Comparison of ENCODE assay signal across 13 mouse cellular contexts in the genomic region with DNA sequence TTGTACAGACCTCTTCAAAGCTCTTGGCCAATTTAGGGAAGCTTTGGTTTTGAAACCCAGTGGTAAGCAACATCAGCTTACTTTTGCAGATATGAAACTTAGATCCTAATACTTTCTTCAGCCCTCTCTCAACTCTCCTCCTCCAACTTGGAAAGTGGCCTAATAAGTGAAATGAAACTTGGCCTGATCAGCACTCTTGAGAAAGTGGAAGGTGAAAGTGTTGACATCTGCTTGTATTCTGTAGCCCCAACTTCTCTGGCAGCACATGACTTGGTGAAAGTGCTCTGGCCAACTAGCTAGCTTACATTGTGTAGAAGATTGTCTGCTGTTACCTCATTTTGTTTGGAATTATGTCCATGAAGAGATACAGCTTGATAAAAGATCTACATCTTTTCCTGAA.
A peak's percentile ranks its signal among the peaks of the same experiment; 100 is the strongest.
DNase-seq lines count a peak whose midpoint lies in the region; ATAC-seq and TF ChIP-seq lines count a peak whose summit lies in the region.
"Had no signal": no experiment of that assay in that cellular context is flagged by ENCODE, and none has a peak within 500 bp of the region (broad histone marks: within the 10 kb centered on the region; RNA-seq: fewer than 3 reads in every experiment).

No protein-coding gene starts in this region.

- TF ChIP-seq POLR2A in lung, adult 2 months (IDR thresholded peaks at IDR 0.05; ENCODE audit: borderline replicate concordance, extremely low read depth, low read depth, low read length), result no peak

- no peak overlapping the region for H3K4me3 ChIP-seq in heart, embryonic 11.5 days (ENCODE audit: low read depth, low read length)
- no peak overlapping the region for H3K4me3 ChIP-seq in lung, adult 2 months (replicated peaks; ENCODE audit: extremely low read depth, low read depth, low read length)
- H3K4me3 ChIP-seq in lung, embryonic 16.5 days (ENCODE audit: low read length), result no peak overlapping the region
- no peak overlapping the region for H3K4me3 ChIP-seq in stomach, embryonic 16.5 days (replicated peaks; ENCODE audit: low read length)
- H3K4me3 ChIP-seq: heart, embryonic 15.5 days; neural tube, embryonic 13.5 days had no signal

- no peak for TF ChIP-seq CTCF in lung, adult 2 months (IDR thresholded peaks at IDR 0.05; ENCODE audit: insufficient read depth, low read length)

- H3K4me2 ChIP-seq in heart, embryonic 11.5 days, result no peak overlapping the region
- H3K4me2 ChIP-seq in lung, embryonic 16.5 days (ENCODE audit: low read depth, low read length), result no peak overlapping the region
- H3K4me2 ChIP-seq in stomach, embryonic 16.5 days (ENCODE audit: low read depth, low read length), result no peak overlapping the region
- H3K4me2 ChIP-seq: heart, embryonic 15.5 days; midbrain, embryonic 11.5 days; neural tube, embryonic 13.5 days had no signal

- H3K27me3 ChIP-seq in heart, embryonic 11.5 days (ENCODE audit: control insufficient read depth, insufficient read depth, low read length), result no peaks in the 10 kb centered on the region
- H3K27me3 ChIP-seq in lung, embryonic 16.5 days (ENCODE audit: control insufficient read depth, insufficient read depth, low read depth, low read length), result no peaks in the 10 kb centered on the region
- H3K27me3 ChIP-seq in stomach, embryonic 16.5 days (ENCODE audit: control insufficient read depth, insufficient read depth, low read length), result no peaks in the 10 kb centered on the region
- H3K27me3 ChIP-seq: heart, embryonic 15.5 days; neural tube, embryonic 13.5 days had no signal

- H3K4me1 ChIP-seq in heart, embryonic 11.5 days (ENCODE audit: control insufficient read depth, insufficient read depth, low read length), result no peaks in the 10 kb centered on the region
- H3K4me1 ChIP-seq in lung, adult 2 months (ENCODE audit: control insufficient read depth, insufficient read depth, low read length), result peaks cover 5% of the 10 kb centered on the region
- H3K4me1 ChIP-seq in lung, embryonic 16.5 days (replicated peaks; ENCODE audit: control insufficient read depth, insufficient read depth, low read length), result peaks cover 13% of the 10 kb centered on the region
- peaks cover 8% of the 10 kb centered on the region for H3K4me1 ChIP-seq in stomach, embryonic 16.5 days (ENCODE audit: control insufficient read depth, insufficient read depth, low read length)
- H3K4me1 ChIP-seq: neural tube, embryonic 13.5 days had no signal

- peak; percentile 29 to 79 for DNase-seq in heart, adult 18-20 months
- peak; percentile 33 to 64 for DNase-seq in lung, adult 18-20 months
- DNase-seq in lung, adult 2 months, result no peak
- DNase-seq in frontal cortex, postnatal 25 days (ENCODE audit: low spot score in 2 of 2), result no peak
- no peak for DNase-seq in left cerebral cortex, adult 18-20 months (ENCODE audit: low spot score in 2 of 2)
- DNase-seq: cerebellum, postnatal 25 days; kidney, adult 11 months had no signal

- H3K36me3 ChIP-seq in heart, embryonic 11.5 days (ENCODE audit: control insufficient read depth, insufficient read depth, low read length), result no peaks in the 10 kb centered on the region
- H3K36me3 ChIP-seq in lung, embryonic 16.5 days (ENCODE audit: control insufficient read depth, insufficient read depth, low read length), result no peaks in the 10 kb centered on the region
- H3K36me3 ChIP-seq in stomach, embryonic 16.5 days (ENCODE audit: control insufficient read depth, insufficient read depth, low read length), result no peaks in the 10 kb centered on the region
- H3K36me3 ChIP-seq: heart, embryonic 15.5 days; neural tube, embryonic 13.5 days had no signal

- no peak for ATAC-seq in heart, embryonic 11.5 days (replicated peaks; ENCODE audit: insufficient number of reproducible peaks, low FRiP score, low TSS enrichment)
- peak; percentile 96 for ATAC-seq in lung, embryonic 16.5 days (ENCODE audit: low read depth)
- peak; percentile 71 for ATAC-seq in stomach, embryonic 16.5 days (ENCODE audit: insufficient read depth, low FRiP score)

- no peak overlapping the region for H3K27ac ChIP-seq in heart, embryonic 11.5 days (ENCODE audit: low read depth, low read length)
- H3K27ac ChIP-seq in lung, embryonic 16.5 days (ENCODE audit: low read length), result peak overlapping the region; percentile 70; the same call in 1 of the 2 replicates
- no peak overlapping the region for H3K27ac ChIP-seq in stomach, embryonic 16.5 days (ENCODE audit: low read length)
- H3K27ac ChIP-seq: heart, embryonic 15.5 days; neural tube, embryonic 13.5 days had no signal

- no peak overlapping the region for H3K9ac ChIP-seq in heart, embryonic 11.5 days (ENCODE audit: low read depth, low read length)
- H3K9ac ChIP-seq in lung, embryonic 16.5 days (ENCODE audit: low read length), result no peak overlapping the region
- no peak overlapping the region for H3K9ac ChIP-seq in stomach, embryonic 16.5 days (ENCODE audit: low read length)
- H3K9ac ChIP-seq: heart, embryonic 15.5 days; neural tube, embryonic 13.5 days had no signal

- H3K9me3 ChIP-seq in heart, embryonic 11.5 days (replicated peaks; ENCODE audit: control insufficient read depth, low read length), result no peaks in the 10 kb centered on the region
- no peaks in the 10 kb centered on the region for H3K9me3 ChIP-seq in lung, embryonic 16.5 days (ENCODE audit: control insufficient read depth, low read length)
- no peaks in the 10 kb centered on the region for H3K9me3 ChIP-seq in stomach, embryonic 16.5 days (replicated peaks; ENCODE audit: control insufficient read depth, low read length)
- H3K9me3 ChIP-seq: heart, embryonic 15.5 days; neural tube, embryonic 13.5 days had no signal

Comparison
In these comparisons a context has a peak if more than half of its experiments do, and no peak if none do; other contexts are left out.
1. DNase-seq: peak in heart, adult 18-20 months (2 of 2) and lung, adult 18-20 months (2 of 2); none in lung, adult 2 months (single experiment), frontal cortex, postnatal 25 days (0 of 2) and left cerebral cortex, adult 18-20 months (0 of 2).